Mouse (Mus musculus): ENCODE measurements at regions not wholly inside any gene's neighbourhood (a gene's known extent, or its start where the extent isn't known, plus 50 kb on each side); places are given as distances from the start of the nearest gene placed in this dataset.
A peak's percentile ranks its signal among the peaks of the same experiment; 100 is the strongest.

DNA sequence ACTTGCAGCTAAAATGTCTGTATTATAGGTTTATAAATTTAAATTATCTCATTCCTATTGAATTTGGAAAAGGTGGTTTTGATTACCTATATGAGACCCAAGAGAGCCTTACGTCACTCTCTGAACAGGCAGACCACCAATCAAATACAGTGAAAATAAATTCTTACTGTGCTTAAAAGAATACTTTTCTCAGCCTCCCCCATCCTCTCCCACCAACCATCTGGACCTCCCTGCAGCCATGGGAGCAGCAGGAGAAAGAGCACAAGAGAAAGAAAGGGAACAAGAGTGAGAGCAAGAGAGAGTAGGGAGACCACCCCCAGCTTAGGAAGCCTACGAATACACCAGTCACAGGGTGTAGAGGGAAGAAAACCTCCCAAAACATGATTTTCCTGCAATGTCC, 99.5 kb upstream of the Lsm8 start:
- Histone ChIP-seq H3K27me3 (ENCODE audit: control insufficient read depth, insufficient read depth, low read length) (no peaks in the 10 kb centered on the region), H3K4me3 (replicated peaks; ENCODE audit: insufficient read depth, low read depth, low read length) (no peak overlapping the region), H3K4me1 (ENCODE audit: control insufficient read depth, insufficient read depth, low read length) (no peaks in the 10 kb centered on the region), H3K27ac (ENCODE audit: insufficient read depth, low read length) (no peak overlapping the region)
- no peak for DNase-seq
- no peak for TF ChIP-seq POLR2A (IDR thresholded peaks at IDR 0.05; ENCODE audit: borderline replicate concordance, insufficient read depth, low read length)
- TF ChIP-seq CTCF (IDR thresholded peaks at IDR 0.05; ENCODE audit: borderline replicate concordance, insufficient read depth, low read depth, low read length), result no peak
- 68% methylated on average over 2 of the region's 2 CpGs for WGBS

DNA sequence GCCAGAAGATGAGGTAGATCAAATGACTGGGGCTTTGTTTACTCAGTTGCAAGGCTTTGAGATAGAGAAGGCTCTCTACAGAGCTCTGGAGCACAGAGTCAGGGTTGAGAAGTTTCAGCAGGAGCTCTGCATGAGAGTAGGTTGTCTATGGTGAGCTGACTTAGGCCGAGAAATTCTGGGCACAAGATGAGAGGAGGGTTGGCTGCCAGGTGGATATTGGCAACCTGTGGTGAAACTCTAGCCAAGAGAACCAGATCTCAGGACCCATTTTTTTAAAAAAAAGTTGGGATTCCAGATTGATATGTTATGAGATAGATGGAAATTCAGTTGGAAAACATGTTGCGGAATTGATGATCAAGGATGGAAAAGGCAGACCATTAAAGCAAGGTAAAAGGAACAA, 83.8 kb upstream of the Lsm8 start:
- TF ChIP-seq CTCF (IDR thresholded peaks at IDR 0.05; ENCODE audit: borderline replicate concordance, insufficient read depth, low read depth, low read length) (no peak), POLR2A (IDR thresholded peaks at IDR 0.05; ENCODE audit: borderline replicate concordance, insufficient read depth, low read length) (no peak)
- Histone ChIP-seq H3K27ac (ENCODE audit: insufficient read depth, low read length) (no peak overlapping the region), H3K4me3 (replicated peaks; ENCODE audit: insufficient read depth, low read depth, low read length) (no peak overlapping the region), H3K4me1 (ENCODE audit: control insufficient read depth, insufficient read depth, low read length) (no peaks in the 10 kb centered on the region), H3K27me3 (ENCODE audit: control insufficient read depth, insufficient read depth, low read length) (no peaks in the 10 kb centered on the region)
- peak in 1 of 2 experiments; percentile 25 for DNase-seq
- 52% methylated on average over 2 of the region's 2 CpGs for WGBS

- Histone ChIP-seq H3K4me1 (ENCODE audit: control insufficient read depth, insufficient read depth, low read length) (no peaks in the 10 kb centered on the region), H3K27ac (ENCODE audit: insufficient read depth, low read length) (no peak overlapping the region), H3K4me3 (replicated peaks; ENCODE audit: insufficient read depth, low read depth, low read length) (no peak overlapping the region), H3K27me3 (ENCODE audit: control insufficient read depth, insufficient read depth, low read length) (no peaks in the 10 kb centered on the region)
- TF ChIP-seq POLR2A (IDR thresholded peaks at IDR 0.05; ENCODE audit: borderline replicate concordance, insufficient read depth, low read length) (no peak), CTCF (IDR thresholded peaks at IDR 0.05; ENCODE audit: borderline replicate concordance, insufficient read depth, low read depth, low read length) (no peak)
- 31% methylated on average over 4 of the region's 4 CpGs for WGBS
- DNase-seq, result no peak
Observed at GRCm38 (mm10) chr6:18795390-18795789, 53.0 kb upstream of the Lsm8 start.

- no peak overlapping the region for H3K4me3 ChIP-seq (replicated peaks; ENCODE audit: insufficient read depth, low read depth, low read length)
- no peak for TF ChIP-seq CTCF (IDR thresholded peaks at IDR 0.05; ENCODE audit: borderline replicate concordance, insufficient read depth, low read depth, low read length)
- TF ChIP-seq POLR2A (IDR thresholded peaks at IDR 0.05; ENCODE audit: borderline replicate concordance, insufficient read depth, low read length), result no peak
- no peak for DNase-seq
- no peaks in the 10 kb centered on the region for H3K4me1 ChIP-seq (ENCODE audit: control insufficient read depth, insufficient read depth, low read length)
- H3K27ac ChIP-seq (ENCODE audit: insufficient read depth, low read length), result no peak overlapping the region
- WGBS, result 44% methylated on average over 1 of the region's 1 CpGs
- no peaks in the 10 kb centered on the region for H3K27me3 ChIP-seq (ENCODE audit: control insufficient read depth, insufficient read depth, low read length)
Observed at GRCm38 (mm10) chr6:18795847-18796246, 52.5 kb upstream of the Lsm8 start.

- H3K4me1 ChIP-seq (ENCODE audit: control insufficient read depth, insufficient read depth, low read length), result no peaks in the 10 kb centered on the region
- no peak for TF ChIP-seq CTCF (IDR thresholded peaks at IDR 0.05; ENCODE audit: borderline replicate concordance, insufficient read depth, low read depth, low read length)
- TF ChIP-seq POLR2A (IDR thresholded peaks at IDR 0.05; ENCODE audit: borderline replicate concordance, insufficient read depth, low read length), result no peak
- no peak for DNase-seq
- H3K27ac ChIP-seq (ENCODE audit: insufficient read depth, low read length), result no peak overlapping the region
- no peaks in the 10 kb centered on the region for H3K27me3 ChIP-seq (ENCODE audit: control insufficient read depth, insufficient read depth, low read length)
- no peak overlapping the region for H3K4me3 ChIP-seq (replicated peaks; ENCODE audit: insufficient read depth, low read depth, low read length)
Observed at GRCm38 (mm10) chr6:18796540-18796939, 51.8 kb upstream of the Lsm8 start.

Data from cerebellum, adult 2 months (tissue).